8 mouse cellular contexts compared by ENCODE assay signal in the genomic region with DNA sequence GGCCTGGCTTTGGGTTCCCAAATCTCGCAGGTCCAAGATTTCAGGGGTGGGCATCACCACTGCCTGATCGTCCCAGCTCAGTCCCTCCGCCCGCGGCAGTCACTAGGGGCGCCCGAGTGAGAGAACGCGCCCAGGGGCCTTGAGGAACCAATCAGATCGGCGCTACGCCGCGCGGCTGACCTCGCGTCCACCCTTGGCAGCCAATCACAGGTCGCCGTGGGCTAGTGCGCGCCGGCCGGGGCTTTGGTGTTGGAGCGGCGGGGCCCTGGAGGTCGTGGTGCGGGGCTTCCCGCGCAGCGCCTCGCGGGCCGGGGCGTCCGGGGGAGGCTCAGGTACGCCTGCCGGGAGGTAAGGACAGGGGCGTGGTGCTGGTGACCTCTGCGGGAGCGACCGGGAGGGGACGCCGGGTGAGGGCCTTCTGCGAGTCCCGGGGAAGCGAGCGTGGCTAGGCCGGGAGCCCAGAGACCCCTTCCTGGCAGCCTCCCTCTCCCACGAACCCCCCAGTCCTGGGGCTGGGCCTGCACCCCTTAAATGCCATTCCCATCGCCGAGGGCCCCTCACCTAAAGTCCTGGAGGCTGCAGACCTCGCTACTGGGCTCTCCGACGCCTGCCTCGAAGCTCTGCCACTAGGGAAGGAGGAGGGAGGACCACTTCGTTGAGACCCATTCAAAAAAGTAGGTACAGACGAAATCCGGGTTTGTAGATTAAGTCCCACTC. TPM values are rescaled to one million over a fixed set of nuclear protein-coding genes. Genes with fewer than 3 reads are reported as not detected.
DNase-seq lines count a peak whose midpoint lies in the region; ATAC-seq lines count a peak whose summit lies in the region.

A gene (plus strand): TSS at position 249 of the 717 bp plus-strand sequence.

- H3K4me3 ChIP-seq in forebrain, embryonic 11.5 days (ENCODE audit: low read depth, low read length), result peak within 1 kb of the TSS; percentile 89
- H3K4me3 ChIP-seq in heart, embryonic 16.5 days (ENCODE audit: low read length), result peak within 1 kb of the TSS; percentile 89
- peak within 1 kb of the TSS; percentile 92 for H3K4me3 ChIP-seq in liver, embryonic 15.5 days (replicated peaks)
- H3K4me3 ChIP-seq in neural tube, embryonic 12.5 days, result peak within 1 kb of the TSS; percentile 81

- DNase-seq in CD8-positive naive resting alpha-beta T cell, adult 2 months (ENCODE audit: low read depth in 2 of 2, low spot score in 2 of 2), result peak; percentile 87 to 92
- DNase-seq in c-Kit-positive CD71-negative TER-119-negative erythroid progenitor cells, embryonic 14.5 days (ENCODE audit: low read depth), result peak; percentile 87
- DNase-seq in forebrain, embryonic 11.5 days (ENCODE audit: low spot score), result peak; percentile 98
- DNase-seq in kidney, postnatal 36 days, result peak; percentile 96 to 98
- peak; percentile 88 for DNase-seq in telencephalon, adult 2 months (ENCODE audit: low read depth, low spot score)

- peak; percentile 99 for ATAC-seq in forebrain, embryonic 11.5 days (replicated peaks; ENCODE audit: low FRiP score)
- peak; percentile 99 for ATAC-seq in heart, embryonic 16.5 days (replicated peaks; ENCODE audit: extremely low read depth, insufficient read depth, low FRiP score)
- peak; percentile 97 for ATAC-seq in liver, embryonic 15.5 days (ENCODE audit: insufficient read depth)
- peak; percentile 99 for ATAC-seq in neural tube, embryonic 12.5 days (ENCODE audit: low FRiP score, low read depth)

- H3K9me3 ChIP-seq in forebrain, embryonic 11.5 days (ENCODE audit: control insufficient read depth, low read length), result no peaks in the 10 kb centered on the region
- H3K9me3 ChIP-seq in heart, embryonic 16.5 days (replicated peaks; ENCODE audit: control insufficient read depth, low read length), result no peaks in the 10 kb centered on the region
- no peaks in the 10 kb centered on the region for H3K9me3 ChIP-seq in liver, embryonic 15.5 days (replicated peaks)
- H3K9me3 ChIP-seq in neural tube, embryonic 12.5 days, result no peaks in the 10 kb centered on the region

- peak within 1 kb of the TSS; percentile 97 for H3K9ac ChIP-seq in forebrain, embryonic 11.5 days (ENCODE audit: low read length)
- peak within 1 kb of the TSS; percentile 94 for H3K9ac ChIP-seq in heart, embryonic 16.5 days (ENCODE audit: low read length)
- H3K9ac ChIP-seq in liver, embryonic 15.5 days, result peak within 1 kb of the TSS; percentile 94
- H3K9ac ChIP-seq in neural tube, embryonic 12.5 days, result peak within 1 kb of the TSS; percentile 84

- peak within 1 kb of the TSS; percentile 37; the same call in 1 of the 2 replicates for H3K27ac ChIP-seq in forebrain, embryonic 11.5 days (ENCODE audit: low read depth, low read length)
- H3K27ac ChIP-seq in heart, embryonic 16.5 days (ENCODE audit: low read length), result peak within 1 kb of the TSS; percentile 74
- H3K27ac ChIP-seq in liver, embryonic 15.5 days (replicated peaks), result peak within 1 kb of the TSS; percentile 76
- peak within 1 kb of the TSS; percentile 62; the same call in 1 of the 2 replicates for H3K27ac ChIP-seq in neural tube, embryonic 12.5 days

- H3K36me3 ChIP-seq in forebrain, embryonic 11.5 days (ENCODE audit: control insufficient read depth, insufficient read depth, low read length), result no peaks in the 10 kb centered on the region; the same call in 1 of the 2 replicates
- H3K36me3 ChIP-seq in heart, embryonic 16.5 days (ENCODE audit: control insufficient read depth, insufficient read depth), result peaks cover 3% of the 10 kb centered on the region; the same call in 1 of the 2 replicates
- peaks cover 13% of the 10 kb centered on the region; the same call in 1 of the 2 replicates for H3K36me3 ChIP-seq in liver, embryonic 15.5 days (replicated peaks)
- peaks cover 14% of the 10 kb centered on the region for H3K36me3 ChIP-seq in neural tube, embryonic 12.5 days

- WGBS in forebrain, embryonic 11.5 days, result under 1% methylated on average over 55 of the region's 58 CpGs
- WGBS in heart, embryonic 16.5 days, result under 1% methylated on average over 55 of the region's 58 CpGs
- WGBS in liver, embryonic 15.5 days (ENCODE audit: insufficient replicate concordance), result under 1% methylated on average over 58 of the region's 58 CpGs
- under 1% methylated on average over 58 of the region's 58 CpGs for WGBS in neural tube, embryonic 12.5 days

- no peaks in the 10 kb centered on the region for H3K27me3 ChIP-seq in forebrain, embryonic 11.5 days (ENCODE audit: control insufficient read depth, insufficient read depth, low read length)
- H3K27me3 ChIP-seq in heart, embryonic 16.5 days (ENCODE audit: control insufficient read depth, insufficient read depth, low read length), result no peaks in the 10 kb centered on the region
- no peaks in the 10 kb centered on the region for H3K27me3 ChIP-seq in liver, embryonic 15.5 days
- no peaks in the 10 kb centered on the region for H3K27me3 ChIP-seq in neural tube, embryonic 12.5 days (replicated peaks)

- H3K4me1 ChIP-seq in forebrain, embryonic 11.5 days (replicated peaks; ENCODE audit: control insufficient read depth, insufficient read depth, low read length), result no peaks in the 10 kb centered on the region; the same call in 1 of the 2 replicates
- H3K4me1 ChIP-seq in heart, embryonic 16.5 days (ENCODE audit: control insufficient read depth, insufficient read depth, low read length), result peaks cover 7% of the 10 kb centered on the region; the same call in 1 of the 2 replicates
- H3K4me1 ChIP-seq in liver, embryonic 15.5 days (replicated peaks), result peaks cover 48% of the 10 kb centered on the region
- H3K4me1 ChIP-seq in neural tube, embryonic 12.5 days, result peaks cover 8% of the 10 kb centered on the region; the same call in 1 of the 2 replicates

- H3K4me2 ChIP-seq in forebrain, embryonic 11.5 days (ENCODE audit: low read depth, low read length, severe bottlenecking), result peak within 1 kb of the TSS; percentile 85
- peak within 1 kb of the TSS; percentile 90 for H3K4me2 ChIP-seq in heart, embryonic 16.5 days (ENCODE audit: low read depth, low read length)
- H3K4me2 ChIP-seq in liver, embryonic 15.5 days, result peak within 1 kb of the TSS; percentile 86
- H3K4me2 ChIP-seq in neural tube, embryonic 12.5 days (replicated peaks), result peak within 1 kb of the TSS; percentile 89

RNA-seq across cellular contexts. Expression of the gene that starts here (rescaled TPM):
- polyA plus RNA-seq in forebrain, embryonic 11.5 days (2014; fragmentation: Nextera tagmentation; extraction: Ambion mirVana), result 33.9 and 34.3 TPM in 2 replicates
- 11.3 and 14.5 TPM in 2 replicates for polyA plus RNA-seq in heart, embryonic 16.5 days (2015; fragmentation: Nextera tagmentation; extraction: Ambion mirVana)
- 10.8 and 11.2 TPM in 2 replicates for polyA plus RNA-seq in liver, embryonic 15.5 days (2015; fragmentation: Nextera tagmentation; extraction: Ambion mirVana)
- 17.6 and 19.5 TPM in 2 replicates for polyA plus RNA-seq in neural tube, embryonic 12.5 days (2016; fragmentation: Nextera tagmentation; extraction: Ambion mirVana)

Comparison
In these comparisons a context has a peak if more than half of its experiments do, and no peak if none do; other contexts are left out.
1. Peak in every context shown above with its lines: DNase-seq, ATAC-seq, H3K4me3 ChIP-seq and H3K27ac ChIP-seq.